Mouse (Mus musculus) testis, adult 2 months (tissue): Measurements from ENCODE around the gene Nmt1. TPM values are rescaled to one million over a fixed set of nuclear protein-coding genes. Genes with fewer than 3 reads are reported as not detected.

Experiments
- H3K27ac ChIP-seq: fragments of 200-500 bp; 2 replicates; pipeline ENCODE4 v1.5.1; 2012; ENCODE audit warnings: low read depth, low read length; ENCODE audit not compliant: control insufficient read depth, insufficient read depth
- H3K27me3 ChIP-seq: fragments of 200-500 bp; 2 replicates; pipeline ENCODE4 v1.6.1; 2012; ENCODE audit warnings: mild to moderate bottlenecking, low read length, moderate library complexity; ENCODE audit not compliant: control insufficient read depth, insufficient read depth
- H3K36me3 ChIP-seq: fragments of 200-500 bp; 2 replicates; pipeline ENCODE4 v1.6.1; 2012; ENCODE audit warnings: mild to moderate bottlenecking, low read length; ENCODE audit not compliant: control insufficient read depth, insufficient read depth
- H3K4me1 ChIP-seq: fragments of 200-500 bp; 2 replicates; pipeline ENCODE4 v1.6.1; 2012; ENCODE audit warnings: low read length; ENCODE audit not compliant: control insufficient read depth, insufficient read depth
- H3K4me3 ChIP-seq: fragments of 200-500 bp; 2 replicates; pipeline ENCODE4 v1.5.1; 2012; ENCODE audit warnings: low read depth, mild to moderate bottlenecking, low read length, moderate library complexity, mixed read lengths; ENCODE audit not compliant: control insufficient read depth
- CTCF ChIP-seq: fragments of 200-500 bp; IDR thresholded peaks from 2 replicates; pipeline ENCODE4 v1.5.1; 2012; ENCODE audit warnings: low read depth, mild to moderate bottlenecking, inconsistent platforms, low read length, moderate library complexity; ENCODE audit not compliant: control insufficient read depth, insufficient read depth, insufficient replicate concordance
- POLR2A ChIP-seq: fragments of 200-500 bp; IDR thresholded peaks from 2 replicates; pipeline ENCODE4 v1.6.1; 2012; ENCODE audit warnings: low read depth, mild to moderate bottlenecking, inconsistent platforms, low read length, moderate library complexity; ENCODE audit not compliant: control insufficient read depth
- polyA plus RNA-seq: library from polyadenylated mRNA; depleted of rRNA; stranded (reverse); fragments of >200 nt; gene quantifications from 2 replicates; pipeline ENCODE4 v1.2.3, GENCODE M21; 2012

Nmt1 gene
- polyA plus RNA-seq, 1 experiment, result 97.3 TPM

DNA sequence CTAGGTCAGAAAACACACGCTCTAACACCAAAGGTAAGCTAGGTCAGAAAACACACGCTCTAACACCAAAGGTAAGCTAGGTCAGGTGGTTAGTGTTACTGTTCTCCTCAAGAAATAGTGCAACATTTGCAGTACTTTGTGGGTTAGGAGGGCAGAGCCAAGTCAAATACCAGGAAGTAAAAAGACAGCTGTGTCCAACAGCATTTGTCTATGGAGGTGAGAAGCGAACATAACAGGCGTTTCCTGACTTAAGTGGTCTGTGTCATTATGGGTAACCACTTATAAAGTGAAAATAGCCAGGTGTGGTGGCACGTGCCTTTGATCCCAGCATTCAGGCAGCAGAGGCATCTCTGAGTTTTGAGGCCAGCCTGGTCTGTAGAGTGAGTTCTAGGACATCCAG lies 21.6 kb downstream of the Nmt1 start:
- H3K27ac ChIP-seq, result no peak overlapping the region
- H3K27me3 ChIP-seq, result no peaks in the 10 kb centered on the region
- peaks cover 5% of the 10 kb centered on the region for H3K36me3 ChIP-seq
- no peaks in the 10 kb centered on the region for H3K4me1 ChIP-seq
- TF ChIP-seq POLR2A (no peak), CTCF (no peak)
- H3K4me3 ChIP-seq, result no peak overlapping the region

GRCm38 (mm10) chr11:103050153-103050552 lies 22.2 kb downstream of the Nmt1 start:
- H3K36me3 ChIP-seq, result peaks cover 5% of the 10 kb centered on the region
- TF ChIP-seq POLR2A (no peak), CTCF (no peak)
- no peaks in the 10 kb centered on the region for H3K27me3 ChIP-seq

DNA sequence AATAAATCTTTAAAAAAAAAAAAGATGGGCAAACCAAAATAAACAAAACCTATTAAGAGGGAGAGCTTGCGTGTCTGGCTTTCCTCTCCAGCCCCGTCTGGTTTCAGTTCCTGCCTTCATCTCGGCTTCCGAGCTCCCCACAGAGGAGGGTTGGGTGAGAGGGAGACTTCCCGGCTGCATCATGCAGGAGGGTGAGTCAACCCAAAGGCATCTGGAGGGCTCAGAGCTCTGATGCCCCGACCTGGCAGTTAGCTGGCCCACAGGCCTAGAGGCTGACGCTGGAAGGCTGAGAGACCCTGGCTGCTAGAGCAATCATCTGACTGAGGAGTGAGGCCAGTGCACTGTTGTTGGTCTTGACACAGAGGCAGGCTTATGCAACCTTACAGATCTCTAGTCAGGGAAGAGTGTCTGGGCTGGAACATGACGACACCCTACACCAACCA lies 23.3 kb downstream of the Nmt1 start:
- Histone ChIP-seq H3K4me1 (no peaks in the 10 kb centered on the region), H3K4me3 (no peak overlapping the region), H3K36me3 (peaks cover 6% of the 10 kb centered on the region), H3K27me3 (no peaks in the 10 kb centered on the region), H3K27ac (no peak overlapping the region)
- TF ChIP-seq CTCF, result no peak
- no peak for TF ChIP-seq POLR2A

More at GRCm38 (mm10) chr11:103050153-103050552, 22.2 kb downstream of the Nmt1 start:
- Histone ChIP-seq H3K4me1 (no peaks in the 10 kb centered on the region), H3K27ac (no peak overlapping the region), H3K4me3 (no peak overlapping the region)

GRCm38 (mm10) chr11:103052078-103052477 lies 24.1 kb downstream of the Nmt1 start:
- Histone ChIP-seq H3K27ac (no peak overlapping the region), H3K27me3 (no peaks in the 10 kb centered on the region), H3K36me3 (peaks cover 6% of the 10 kb centered on the region), H3K4me1 (no peaks in the 10 kb centered on the region), H3K4me3 (no peak overlapping the region)
- no peak for TF ChIP-seq CTCF

DNA sequence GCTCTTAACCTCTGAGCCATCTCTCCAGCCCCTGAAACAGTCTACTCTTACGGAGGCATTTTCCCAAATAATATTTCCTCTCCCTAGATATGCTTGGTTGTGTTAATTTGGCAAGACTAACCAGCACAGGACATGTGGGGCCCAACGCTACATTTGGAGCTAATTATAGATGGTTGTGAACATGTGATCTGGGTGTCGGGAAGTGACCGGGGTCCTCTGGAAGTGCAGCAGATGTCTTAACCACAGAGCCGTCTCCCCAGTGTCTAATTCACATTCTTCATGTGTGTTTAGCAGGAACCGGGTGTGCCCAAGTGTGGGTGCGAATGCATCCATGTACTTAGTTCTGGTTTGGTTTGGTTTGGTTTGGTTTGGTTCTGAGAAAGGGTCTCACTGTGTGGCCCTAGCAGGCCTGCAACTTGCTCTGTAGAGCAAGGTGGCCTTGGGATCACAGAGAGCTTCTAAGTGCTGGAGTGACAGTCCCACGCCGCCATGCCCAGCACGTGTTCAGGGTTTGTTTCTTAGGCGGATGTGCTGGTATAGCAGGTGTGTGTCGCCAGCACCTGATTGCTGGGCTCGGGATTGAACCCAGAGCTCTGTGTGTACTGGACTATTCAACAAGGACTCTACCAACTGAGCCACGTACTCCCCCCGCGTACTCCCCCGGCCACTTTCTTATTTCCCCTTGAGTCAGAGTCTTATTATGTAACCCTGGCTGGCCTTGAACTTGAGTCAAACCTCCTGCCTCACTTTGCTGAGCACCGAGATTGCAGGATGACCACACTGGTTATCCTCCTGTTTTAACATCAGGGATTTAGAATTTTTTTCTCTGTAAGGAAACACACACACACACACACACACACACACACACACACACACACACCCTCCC lies 25.4 kb downstream of the Nmt1 start:
- Histone ChIP-seq H3K36me3 (peaks cover 9% of the 10 kb centered on the region), H3K27me3 (no peaks in the 10 kb centered on the region), H3K27ac (no peak overlapping the region), H3K4me1 (no peaks in the 10 kb centered on the region), H3K4me3 (no peak overlapping the region)
- TF ChIP-seq CTCF (no peak), POLR2A (no peak)

- H3K4me3 ChIP-seq, result no peak overlapping the region
- no peaks in the 10 kb centered on the region for H3K27me3 ChIP-seq
- no peak overlapping the region for H3K27ac ChIP-seq
- peaks cover 9% of the 10 kb centered on the region for H3K36me3 ChIP-seq
- no peak for TF ChIP-seq POLR2A
- no peak for TF ChIP-seq CTCF
- H3K4me1 ChIP-seq, result no peaks in the 10 kb centered on the region
Observed at GRCm38 (mm10) chr11:103054798-103055197, 26.8 kb downstream of the Nmt1 start.

DNA sequence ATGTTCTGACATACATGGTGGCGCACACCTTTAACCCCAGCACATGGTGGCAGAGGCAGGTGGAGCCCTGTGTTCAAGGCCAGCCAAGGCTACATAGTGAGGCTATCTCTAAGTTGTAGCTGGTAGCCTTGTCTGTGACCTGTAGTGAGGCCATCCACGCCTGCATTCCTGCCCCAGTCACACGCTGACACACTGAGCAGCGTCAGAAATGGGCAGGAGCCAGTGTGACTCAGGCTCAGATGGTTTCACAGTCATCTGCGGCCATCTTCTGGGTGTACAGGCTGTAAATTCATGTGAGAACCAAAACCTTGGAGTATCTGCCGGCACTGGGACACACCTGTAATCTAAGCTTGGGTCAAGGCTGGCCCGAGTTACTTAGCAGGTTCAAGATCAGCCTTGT lies 28.6 kb downstream of the Nmt1 start:
- no peaks in the 10 kb centered on the region for H3K4me1 ChIP-seq
- H3K36me3 ChIP-seq, result peaks cover 9% of the 10 kb centered on the region
- H3K27me3 ChIP-seq, result no peaks in the 10 kb centered on the region
- H3K4me3 ChIP-seq, result no peak overlapping the region
- H3K27ac ChIP-seq, result no peak overlapping the region
- TF ChIP-seq CTCF, result no peak
- no peak for TF ChIP-seq POLR2A
